Mouse (Mus musculus): ENCODE results near the gene Olfr66. TPM values are rescaled to one million over a fixed set of nuclear protein-coding genes. Genes with fewer than 3 reads are reported as not detected.

Gene Olfr66
- polyA plus RNA-seq, 1 experiment from 2014 or later = not detected

DNA sequence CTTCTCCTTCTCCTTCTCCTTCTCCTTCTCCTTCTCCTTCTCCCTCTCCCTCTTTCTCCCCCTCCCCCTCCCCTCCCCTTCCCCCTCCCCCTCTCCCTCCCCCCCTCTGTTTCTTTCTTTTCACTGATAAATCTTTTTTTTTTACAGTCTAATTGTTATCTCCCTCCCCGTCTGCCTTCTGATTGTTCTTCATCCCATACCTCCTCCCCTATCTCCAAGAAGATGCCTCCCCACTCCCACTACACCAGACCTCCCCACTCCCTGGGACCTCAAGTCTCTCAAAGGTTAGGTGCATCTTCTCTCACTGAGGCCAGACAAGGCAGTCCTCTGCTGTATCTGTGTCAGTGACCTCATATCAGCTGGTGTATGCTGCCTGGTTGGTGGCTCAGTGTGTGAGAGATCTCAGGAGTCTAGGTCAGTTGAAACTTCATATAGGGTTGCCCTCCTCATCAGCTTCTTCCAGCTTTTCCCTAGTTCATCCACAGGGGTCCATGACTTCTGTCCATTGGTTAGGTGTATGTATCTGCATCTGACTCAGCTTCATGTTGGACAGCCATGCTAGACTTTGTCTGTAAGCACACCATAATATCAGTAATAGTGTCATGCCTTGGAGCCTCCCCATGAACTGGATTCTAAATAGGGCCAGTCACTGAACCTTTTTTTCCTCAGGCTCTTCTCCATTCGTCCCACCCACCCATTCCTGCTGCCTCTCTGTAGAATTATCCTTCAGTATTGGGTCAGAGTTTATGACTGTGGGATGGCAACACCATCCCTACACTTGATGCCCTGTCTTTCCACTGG is 41.3 kb downstream of the Olfr66 start:
- no peaks in the 10 kb centered on the region for H3K4me1 ChIP-seq (ENCODE audit: control insufficient read depth, insufficient read depth, low read length)
- H3K4me2 ChIP-seq (replicated peaks; ENCODE audit: low read depth, low read length) = no peak overlapping the region
- WGBS = 52% methylated on average over 2 of the region's 2 CpGs
- H3K36me3 ChIP-seq (ENCODE audit: control insufficient read depth, insufficient read depth, low read length) = no peaks in the 10 kb centered on the region
- H3K27me3 ChIP-seq (ENCODE audit: control insufficient read depth, insufficient read depth, low read length) = no peaks in the 10 kb centered on the region
- ATAC-seq (ENCODE audit: insufficient number of reproducible peaks, insufficient read depth, low FRiP score, low read depth) = no peak
- H3K27ac ChIP-seq (ENCODE audit: low read length) = no peak overlapping the region
- no peaks in the 10 kb centered on the region for H3K9me3 ChIP-seq (ENCODE audit: control insufficient read depth, low read depth, low read length)
- H3K4me3 ChIP-seq (ENCODE audit: low read depth, low read length) = no peak overlapping the region
- H3K9ac ChIP-seq (replicated peaks; ENCODE audit: low read depth, low read length) = no peak overlapping the region

DNA sequence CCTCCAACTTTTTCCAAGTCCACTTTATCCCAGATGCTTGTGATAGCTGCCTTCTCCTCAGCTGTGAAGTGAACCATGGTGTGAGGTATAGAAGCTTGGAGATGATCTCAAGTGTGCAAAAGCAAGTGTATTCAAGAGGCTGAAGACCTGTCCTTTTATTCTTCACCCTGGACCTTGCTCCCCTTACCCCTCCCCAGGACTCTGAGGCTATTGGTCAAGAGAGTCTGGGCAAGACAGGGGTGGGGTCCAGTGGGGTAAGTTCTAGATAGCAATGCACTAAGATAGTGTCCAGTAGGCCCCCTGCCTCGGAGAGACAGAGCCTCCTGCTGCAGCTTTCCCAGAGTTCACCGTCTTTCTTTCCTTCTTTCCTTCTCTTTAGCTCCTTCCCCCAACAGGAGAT is 43.0 kb downstream of the Olfr66 start, which contains the start of gene Hbb-bh1:
Hbb-bh1 (minus strand) TSS at position 131 of the 400 bp plus-strand sequence.
- ATAC-seq (ENCODE audit: insufficient number of reproducible peaks, insufficient read depth, low FRiP score, low read depth) = no peak
- Histone ChIP-seq H3K36me3 (ENCODE audit: control insufficient read depth, insufficient read depth, low read length) (no peaks in the 10 kb centered on the region), H3K9me3 (ENCODE audit: control insufficient read depth, low read depth, low read length) (no peaks in the 10 kb centered on the region), H3K4me3 (ENCODE audit: low read depth, low read length) (no peak within 1 kb of the TSS), H3K27ac (ENCODE audit: low read length) (no peak within 1 kb of the TSS), H3K4me1 (ENCODE audit: control insufficient read depth, insufficient read depth, low read length) (no peaks in the 10 kb centered on the region), H3K9ac (replicated peaks; ENCODE audit: low read depth, low read length) (no peak within 1 kb of the TSS), H3K27me3 (ENCODE audit: control insufficient read depth, insufficient read depth, low read length) (no peaks in the 10 kb centered on the region), H3K4me2 (replicated peaks; ENCODE audit: low read depth, low read length) (no peak within 1 kb of the TSS)
- WGBS = 75% methylated on average over 2 of the region's 2 CpGs

DNA sequence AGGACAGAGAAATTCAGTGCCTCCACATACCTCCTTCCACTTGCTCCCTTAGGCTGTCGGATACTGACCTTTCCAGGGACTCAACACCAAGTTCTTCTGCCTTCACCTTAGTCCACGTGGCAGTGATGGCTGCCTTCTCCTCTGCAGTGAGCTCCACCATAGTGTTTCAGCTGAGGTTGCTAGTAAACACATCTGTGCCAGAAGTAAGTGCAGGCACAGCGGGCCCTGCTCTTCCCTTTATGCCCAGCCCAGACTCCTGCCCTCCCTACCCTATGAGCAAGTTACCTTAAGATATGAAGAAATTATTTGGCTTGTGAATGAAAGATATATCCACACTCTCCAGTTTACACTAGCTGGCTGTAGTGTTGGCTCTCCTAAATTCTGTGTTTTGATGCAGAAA is 45.8 kb downstream of the Olfr66 start, which contains the start of gene Hbb-bh2:
Hbb-bh2 (minus strand) TSS at position 253 of the 400 bp plus-strand sequence.
- no peaks in the 10 kb centered on the region for H3K36me3 ChIP-seq (ENCODE audit: control insufficient read depth, insufficient read depth, low read length)
- 73% methylated on average over 3 of the region's 3 CpGs for WGBS
- H3K9me3 ChIP-seq (ENCODE audit: control insufficient read depth, low read depth, low read length) = no peaks in the 10 kb centered on the region
- no peaks in the 10 kb centered on the region for H3K4me1 ChIP-seq (ENCODE audit: control insufficient read depth, insufficient read depth, low read length)
- H3K27ac ChIP-seq (ENCODE audit: low read length) = no peak within 1 kb of the TSS
- no peak for ATAC-seq (ENCODE audit: insufficient number of reproducible peaks, insufficient read depth, low FRiP score, low read depth)
- H3K9ac ChIP-seq (replicated peaks; ENCODE audit: low read depth, low read length) = no peak within 1 kb of the TSS
- H3K27me3 ChIP-seq (ENCODE audit: control insufficient read depth, insufficient read depth, low read length) = no peaks in the 10 kb centered on the region
- no peak within 1 kb of the TSS for H3K4me2 ChIP-seq (replicated peaks; ENCODE audit: low read depth, low read length)
- no peak within 1 kb of the TSS for H3K4me3 ChIP-seq (ENCODE audit: low read depth, low read length)

Other genes with a start within 250 kb of the Olfr66 start
- not detected in 2 replicates for gene Olfr622, start 243.6 kb downstream of the Olfr66 start, polyA plus RNA-seq (2014; fragmentation: Nextera tagmentation; extraction: Ambion mirVana)
- gene Olfr623, start 222.6 kb downstream of the Olfr66 start, polyA plus RNA-seq (2014; fragmentation: Nextera tagmentation; extraction: Ambion mirVana) = not detected in 2 replicates
- gene Olfr624, start 215.1 kb downstream of the Olfr66 start, polyA plus RNA-seq (2014; fragmentation: Nextera tagmentation; extraction: Ambion mirVana) = 0.04 TPM in 1 of 2 replicates, not detected in the other
- not detected in 2 replicates for gene Olfr625-ps1, start 203.5 kb downstream of the Olfr66 start, polyA plus RNA-seq (2014; fragmentation: Nextera tagmentation; extraction: Ambion mirVana)
- gene Olfr243, start 171.6 kb downstream of the Olfr66 start, polyA plus RNA-seq (2014; fragmentation: Nextera tagmentation; extraction: Ambion mirVana) = not detected in 2 replicates
- not detected in 2 replicates for gene Olfr628, start 155.9 kb downstream of the Olfr66 start, polyA plus RNA-seq (2014; fragmentation: Nextera tagmentation; extraction: Ambion mirVana)
- gene Olfr629, start 141.3 kb downstream of the Olfr66 start, polyA plus RNA-seq (2014; fragmentation: Nextera tagmentation; extraction: Ambion mirVana) = not detected in 2 replicates
- not detected in 2 replicates for gene Olfr630, start 128.9 kb downstream of the Olfr66 start, polyA plus RNA-seq (2014; fragmentation: Nextera tagmentation; extraction: Ambion mirVana)
- not detected in 2 replicates for gene Olfr69, start 114.7 kb downstream of the Olfr66 start, polyA plus RNA-seq (2014; fragmentation: Nextera tagmentation; extraction: Ambion mirVana)
- not detected in 2 replicates for gene Olfr68, start 106.6 kb downstream of the Olfr66 start, polyA plus RNA-seq (2014; fragmentation: Nextera tagmentation; extraction: Ambion mirVana)
- gene Olfr67, start 94.4 kb downstream of the Olfr66 start, polyA plus RNA-seq (2014; fragmentation: Nextera tagmentation; extraction: Ambion mirVana) = not detected in 2 replicates
- 1,564 and 1,619 TPM in 2 replicates for gene Hbb-bt, start 72.3 kb downstream of the Olfr66 start, polyA plus RNA-seq (2014; fragmentation: Nextera tagmentation; extraction: Ambion mirVana)
- gene Hbb-bs, start 58.2 kb downstream of the Olfr66 start, polyA plus RNA-seq (2014; fragmentation: Nextera tagmentation; extraction: Ambion mirVana) = 3,670 and 3,888 TPM in 2 replicates
- not detected in 2 replicates for gene Hbb-bh2, start 45.7 kb downstream of the Olfr66 start, polyA plus RNA-seq (2014; fragmentation: Nextera tagmentation; extraction: Ambion mirVana)
- gene Hbb-bh1, start 43.1 kb downstream of the Olfr66 start, polyA plus RNA-seq (2014; fragmentation: Nextera tagmentation; extraction: Ambion mirVana) = 2.9 and 6.2 TPM in 2 replicates
- 616 and 882 TPM in 2 replicates for gene Hbb-y, start 33.0 kb downstream of the Olfr66 start, polyA plus RNA-seq (2014; fragmentation: Nextera tagmentation; extraction: Ambion mirVana)
- gene Olfr64, start 8.2 kb upstream of the Olfr66 start, polyA plus RNA-seq (2014; fragmentation: Nextera tagmentation; extraction: Ambion mirVana) = not detected in 2 replicates
- gene Olfr65, start 17.2 kb upstream of the Olfr66 start, polyA plus RNA-seq (2014; fragmentation: Nextera tagmentation; extraction: Ambion mirVana) = not detected in 2 replicates
- gene Olfr631, start 42.6 kb upstream of the Olfr66 start, polyA plus RNA-seq (2014; fragmentation: Nextera tagmentation; extraction: Ambion mirVana) = not detected in 2 replicates
- not detected in 2 replicates for gene Olfr632, start 48.1 kb upstream of the Olfr66 start, polyA plus RNA-seq (2014; fragmentation: Nextera tagmentation; extraction: Ambion mirVana)
- not detected in 2 replicates for gene Olfr633, start 58.2 kb upstream of the Olfr66 start, polyA plus RNA-seq (2014; fragmentation: Nextera tagmentation; extraction: Ambion mirVana)
- not detected in 2 replicates for gene Olfr635, start 84.9 kb upstream of the Olfr66 start, polyA plus RNA-seq (2014; fragmentation: Nextera tagmentation; extraction: Ambion mirVana)
- not detected in 2 replicates for gene Olfr638, start 112.5 kb upstream of the Olfr66 start, polyA plus RNA-seq (2014; fragmentation: Nextera tagmentation; extraction: Ambion mirVana)
- 0.03 TPM in 1 of 2 replicates, not detected in the other for gene Olfr639, start 131.1 kb upstream of the Olfr66 start, polyA plus RNA-seq (2014; fragmentation: Nextera tagmentation; extraction: Ambion mirVana)
- gene Olfr640, start 139.3 kb upstream of the Olfr66 start, polyA plus RNA-seq (2014; fragmentation: Nextera tagmentation; extraction: Ambion mirVana) = not detected in 2 replicates
- not detected in 2 replicates for gene Olfr641, start 149.2 kb upstream of the Olfr66 start, polyA plus RNA-seq (2014; fragmentation: Nextera tagmentation; extraction: Ambion mirVana)
- not detected in 2 replicates for gene Olfr642, start 166.4 kb upstream of the Olfr66 start, polyA plus RNA-seq (2014; fragmentation: Nextera tagmentation; extraction: Ambion mirVana)
- not detected in 2 replicates for gene 4930516K23Rik, start 175.2 kb upstream of the Olfr66 start, polyA plus RNA-seq (2014; fragmentation: Nextera tagmentation; extraction: Ambion mirVana)
- not detected in 2 replicates for gene Olfr644, start 185.6 kb upstream of the Olfr66 start, polyA plus RNA-seq (2014; fragmentation: Nextera tagmentation; extraction: Ambion mirVana)
- not detected in 2 replicates for gene Olfr645, start 199.2 kb upstream of the Olfr66 start, polyA plus RNA-seq (2014; fragmentation: Nextera tagmentation; extraction: Ambion mirVana)
- gene Olfr646, start 218.6 kb upstream of the Olfr66 start, polyA plus RNA-seq (2014; fragmentation: Nextera tagmentation; extraction: Ambion mirVana) = not detected in 2 replicates
- not detected in 2 replicates for gene Ubqln5, start 243.6 kb upstream of the Olfr66 start, polyA plus RNA-seq (2014; fragmentation: Nextera tagmentation; extraction: Ambion mirVana)